Mouse (Mus musculus): ENCODE measurements around the gene Ssr2.
"Not testable (repeated sequence)": the region's sequence is repeated elsewhere in the genome, so short reads cannot be mapped to it uniquely, and the experiment has no call there.

Ssr2 gene

GRCm38 (mm10) chr3:88567892-88568291 lies 7.8 kb upstream of the Ssr2 start:
- no peak for DNase-seq

GRCm38 (mm10) chr3:88568615-88569014 lies 7.1 kb upstream of the Ssr2 start:
- no peak for DNase-seq

GRCm38 (mm10) chr3:88569093-88569492 lies 6.6 kb upstream of the Ssr2 start:
- DNase-seq = no peak

DNA sequence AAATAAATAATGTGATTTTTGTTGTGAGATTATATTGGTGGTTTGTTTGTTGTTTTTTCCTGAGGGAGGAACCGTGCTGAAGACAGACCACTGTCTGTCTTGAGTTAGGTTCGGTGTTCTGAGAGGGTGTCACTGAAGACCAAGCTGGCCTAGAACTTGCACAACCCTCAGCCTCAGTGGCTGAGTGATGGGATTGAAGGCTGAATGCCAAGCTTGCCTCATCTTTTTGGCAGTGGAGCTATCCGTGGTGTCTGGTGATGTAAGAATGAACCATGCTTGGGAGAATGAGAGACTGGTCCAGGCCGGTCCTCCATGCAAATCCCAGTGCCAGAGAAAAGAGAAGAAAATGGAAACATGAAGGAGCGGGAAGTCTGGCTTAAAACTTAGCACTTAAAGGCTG lies 6.0 kb upstream of the Ssr2 start:
- no peak for DNase-seq

GRCm38 (mm10) chr3:88570341-88570740 lies 5.3 kb upstream of the Ssr2 start:
- DNase-seq = no peak

DNA sequence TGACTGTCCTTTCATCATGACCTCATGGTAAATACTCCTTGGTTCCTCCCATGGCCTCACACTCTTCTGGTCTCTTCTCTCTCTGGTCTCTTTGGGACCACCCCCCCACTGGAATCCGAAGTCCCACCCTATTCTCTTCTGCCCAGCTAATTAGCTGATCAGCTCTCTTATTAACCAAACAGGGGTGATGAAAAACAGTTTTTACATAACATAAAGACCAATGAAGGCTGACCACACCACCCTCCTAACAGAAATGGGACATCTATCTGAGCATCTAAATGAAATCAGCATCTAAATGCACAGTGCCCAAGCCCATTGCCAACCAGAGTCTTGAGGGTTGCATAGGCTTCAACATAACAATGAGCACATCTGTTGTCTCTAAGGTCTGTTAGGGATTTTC lies 3.8 kb upstream of the Ssr2 start:
- DNase-seq = no peak

GRCm38 (mm10) chr3:88572835-88573234 lies 2.8 kb upstream of the Ssr2 start:
- DNase-seq = no peak

DNA sequence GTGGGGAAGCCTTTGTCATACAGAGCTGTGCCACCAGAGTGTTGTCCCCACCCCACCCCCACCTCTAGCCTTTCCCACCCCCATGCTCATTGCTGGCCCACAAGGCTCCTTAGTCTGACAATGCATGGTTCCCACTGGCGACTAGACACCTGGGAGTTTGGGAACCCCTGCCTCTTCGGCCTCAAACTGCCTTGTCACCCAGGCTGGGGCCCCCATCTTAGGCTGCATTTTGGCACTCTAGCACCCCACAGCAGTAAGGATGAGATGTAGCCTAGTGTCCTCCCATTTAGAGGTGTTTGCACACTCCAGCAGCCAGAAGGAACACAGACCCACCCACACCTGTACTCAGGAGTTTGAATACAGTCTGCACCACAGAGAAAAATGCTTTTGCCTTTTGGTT lies 1.9 kb upstream of the Ssr2 start:
- no peak for DNase-seq

- DNase-seq = not testable (repeated sequence)
Measured at GRCm38 (mm10) chr3:88577846-88578245, 2.2 kb downstream of the Ssr2 start.

DNA sequence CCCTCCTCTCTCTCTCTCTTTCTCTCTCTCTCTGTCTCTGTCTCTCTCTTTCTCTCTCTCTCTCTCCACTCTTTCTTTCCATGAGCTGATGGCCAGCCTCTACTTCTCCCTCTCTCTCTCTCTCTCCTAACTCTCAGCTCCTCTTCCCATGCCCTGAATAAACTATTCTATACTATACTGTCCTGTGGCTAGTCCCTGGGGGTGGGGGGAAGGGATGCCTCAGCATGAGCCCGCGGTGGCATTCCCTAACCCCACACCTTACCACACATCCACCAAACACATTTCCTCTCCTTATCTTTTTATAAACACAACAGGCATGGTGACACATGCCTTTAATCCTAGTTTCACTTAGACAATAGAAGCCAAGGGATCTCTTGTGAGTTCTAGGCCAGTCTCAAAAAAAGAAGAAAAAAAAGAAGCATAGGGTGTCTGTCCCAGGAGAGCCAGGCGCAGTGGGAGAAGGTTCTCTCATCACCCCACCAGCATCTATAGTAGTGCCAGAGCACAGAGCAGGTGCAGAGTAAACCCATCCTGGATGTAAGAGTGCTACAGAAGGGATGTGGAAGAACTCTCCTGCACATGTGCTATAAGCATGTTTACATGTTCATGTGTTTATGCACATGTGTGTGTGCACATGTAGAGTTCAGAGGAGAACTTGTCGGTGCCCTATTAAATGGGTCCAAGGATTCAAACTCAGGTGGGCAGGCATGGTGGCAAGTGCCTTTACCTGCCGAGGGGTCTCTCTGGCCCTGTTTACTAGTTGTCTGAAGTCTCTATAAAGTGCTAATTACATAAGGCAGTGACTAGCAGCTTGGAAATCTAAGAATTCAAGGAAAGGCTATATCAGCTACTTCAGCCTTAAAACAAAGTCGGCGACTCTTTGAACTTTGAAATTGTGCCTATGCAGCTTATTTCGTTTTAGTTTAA lies 3.1 kb downstream of the Ssr2 start:
- no peak for DNase-seq

- DNase-seq = peak; percentile 72
Measured at GRCm38 (mm10) chr3:88579454-88580117, 3.9 kb downstream of the Ssr2 start.

GRCm38 (mm10) chr3:88585769-88586168 lies 10.1 kb downstream of the Ssr2 start:
- DNase-seq = no peak

DNA sequence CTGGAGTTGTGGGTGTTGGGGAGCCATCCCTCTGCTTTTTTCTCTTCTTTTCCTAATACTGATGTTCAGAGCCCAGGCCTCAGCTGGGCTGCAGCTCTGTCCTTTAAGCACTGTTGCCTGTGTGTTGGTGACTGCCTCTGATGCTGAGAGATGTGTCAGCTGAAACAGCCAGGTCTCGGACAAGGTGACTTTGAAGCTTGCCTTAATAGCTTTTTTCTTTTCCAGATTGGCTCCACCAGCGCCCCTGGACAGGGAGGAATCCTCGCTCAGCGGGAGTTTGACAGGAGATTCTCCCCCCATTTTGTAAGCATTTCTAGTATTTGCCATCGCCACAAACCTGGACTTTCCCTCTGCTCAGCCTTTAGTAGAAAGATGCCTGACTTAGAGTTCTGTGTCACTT lies 11.0 kb downstream of the Ssr2 start:
- DNase-seq = no peak

DNA sequence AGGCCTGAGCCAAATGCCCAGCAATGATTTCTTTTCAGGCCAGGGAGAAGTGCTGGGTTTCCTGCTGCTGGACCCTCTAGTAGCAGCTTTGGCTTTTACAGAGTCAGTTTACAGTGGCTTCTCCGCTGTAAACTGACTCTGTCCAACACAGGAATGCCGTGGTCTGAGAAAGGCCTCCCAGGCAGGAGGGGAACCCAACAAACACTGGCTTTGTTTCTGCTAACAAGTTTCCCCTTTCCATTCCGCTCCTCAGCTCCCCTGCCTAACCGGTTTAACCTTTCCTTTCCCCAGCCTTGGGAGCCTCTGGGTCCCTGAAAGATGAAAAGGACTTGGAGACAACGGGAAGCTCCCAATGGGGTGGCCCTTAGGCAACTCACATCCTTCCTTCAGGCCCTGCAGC lies 14.6 kb downstream of the Ssr2 start:
- DNase-seq = no peak

DNA sequence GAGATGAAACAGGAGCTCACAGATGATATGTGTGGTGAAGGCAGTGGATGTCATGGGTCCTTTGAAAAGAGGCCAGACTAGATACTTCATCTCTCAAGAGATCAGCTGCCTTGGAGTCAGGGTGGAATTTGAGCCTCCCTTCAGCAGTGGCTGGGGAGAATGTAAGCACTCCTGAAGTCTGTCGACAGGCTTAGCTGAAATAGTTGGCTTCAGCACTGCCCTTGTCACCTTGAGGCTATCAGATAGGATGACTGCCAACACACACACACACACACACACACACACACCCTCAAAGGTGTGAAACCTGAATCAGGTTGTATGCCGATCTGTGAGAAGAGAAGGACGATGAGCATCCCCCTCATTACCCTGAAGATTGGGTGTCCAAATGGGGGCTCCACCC lies 15.4 kb downstream of the Ssr2 start:
- DNase-seq = no peak

DNA sequence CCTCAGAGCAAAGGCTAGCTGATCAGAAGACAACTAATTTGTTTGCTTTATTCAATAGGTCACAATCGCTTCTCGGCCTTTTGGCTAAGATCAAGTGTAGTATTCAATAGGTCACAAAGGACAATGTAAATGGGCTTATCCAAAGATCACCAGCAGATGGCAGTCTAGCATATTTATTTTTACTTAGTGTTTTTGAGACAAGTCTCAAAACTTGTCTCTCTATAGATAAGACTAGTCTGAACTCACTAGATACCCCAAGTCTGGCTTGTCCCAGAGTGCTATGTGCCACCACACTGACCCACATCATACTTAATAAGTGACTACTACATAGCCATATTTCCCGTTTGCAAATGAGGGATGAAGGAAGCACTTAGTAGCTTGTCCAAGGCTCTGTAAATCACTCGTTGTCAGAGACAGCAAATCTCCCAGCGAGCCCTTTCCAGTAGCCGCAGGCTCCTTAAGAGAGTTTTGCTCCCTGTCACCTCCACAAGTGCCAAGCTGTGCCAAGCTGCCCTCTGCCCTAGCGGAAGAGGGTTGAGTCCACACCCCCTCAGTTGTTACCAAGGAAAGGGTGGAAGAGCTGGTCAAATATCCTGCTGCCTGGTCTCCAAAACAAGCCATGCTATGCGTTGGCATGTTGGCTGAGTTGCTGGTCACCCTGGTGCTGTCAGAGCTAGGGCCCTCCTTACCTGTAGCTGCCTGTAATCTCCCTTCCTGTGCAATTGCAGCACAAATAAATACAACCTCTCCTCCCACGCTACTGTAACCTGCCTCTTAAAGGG lies 16.5 kb downstream of the Ssr2 start:
- peak; percentile 47 for DNase-seq

- peak; percentile 61 for DNase-seq
Measured at GRCm38 (mm10) chr3:88592942-88593576, 17.4 kb downstream of the Ssr2 start.

DNA sequence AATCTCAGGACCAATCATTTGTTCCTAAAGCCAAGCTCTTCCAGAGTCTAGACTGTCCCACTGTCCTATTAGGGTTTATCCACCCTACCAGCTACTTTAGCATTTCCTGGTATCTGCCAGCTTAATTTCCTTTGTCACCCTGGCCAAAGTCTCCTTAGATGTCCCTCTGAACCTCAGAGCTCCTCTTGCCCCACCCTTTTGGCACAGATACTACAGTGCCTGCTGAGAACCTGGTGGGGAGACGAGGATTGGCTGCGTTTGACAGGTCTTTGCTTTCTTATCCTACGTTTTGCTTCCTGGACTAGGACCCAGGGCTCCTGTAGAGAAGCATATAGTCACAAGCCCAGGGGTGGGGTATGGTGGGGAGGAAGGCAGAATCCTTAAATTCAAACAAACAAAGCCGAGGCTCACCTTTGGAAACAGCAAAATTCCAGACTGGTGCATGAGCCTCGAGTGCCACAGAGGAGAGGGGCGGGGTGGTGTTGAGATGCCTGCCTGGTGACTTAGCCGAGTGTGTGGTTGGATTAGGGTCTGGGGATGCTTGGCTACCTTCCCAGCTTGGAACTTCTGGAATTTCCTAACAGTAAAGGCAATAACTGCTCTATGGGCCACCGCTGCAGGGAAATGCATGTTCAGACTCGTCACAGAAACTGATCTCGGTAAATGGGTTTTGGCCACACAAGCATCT lies 18.4 kb downstream of the Ssr2 start:
- DNase-seq = no peak

GRCm38 (mm10) chr3:88596547-88596946 lies 20.9 kb downstream of the Ssr2 start:
- not testable (repeated sequence) for DNase-seq

DNA sequence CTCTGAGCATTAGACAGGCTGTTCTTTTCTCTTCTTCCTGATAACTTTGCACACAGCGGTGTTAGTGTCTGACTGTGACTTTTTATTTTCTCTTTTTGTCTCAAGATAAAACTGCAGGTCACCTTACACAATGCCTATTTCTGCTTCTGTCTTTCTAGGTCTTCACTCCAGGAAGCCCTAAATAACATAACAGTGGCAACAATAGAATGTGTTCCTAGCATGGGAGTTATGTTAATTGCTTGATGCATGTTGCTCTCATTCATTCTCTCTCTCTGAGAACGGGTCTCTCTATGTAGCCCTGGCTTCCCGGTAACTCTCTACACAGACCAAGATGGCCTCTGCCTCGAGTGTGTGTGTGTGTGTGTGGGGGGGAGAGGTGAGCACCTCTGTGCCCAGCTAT lies 26.8 kb downstream of the Ssr2 start:
- DNase-seq = no peak

- peak; percentile 80 for DNase-seq
Measured at GRCm38 (mm10) chr3:88603714-88604161, 28.1 kb downstream of the Ssr2 start.

- DNase-seq = no peak
Measured at GRCm38 (mm10) chr3:88604863-88605262, 29.2 kb downstream of the Ssr2 start.
